Mouse (Mus musculus): ENCODE data around the gene Plxna4. TPM values are rescaled to one million over a fixed set of nuclear protein-coding genes. Genes with fewer than 3 reads are reported as not detected.

The Plxna4 gene
- total RNA-seq, 2 experiments from 2014 or later = 12.8 to 17.5 TPM

GRCm38 (mm10) chr6:32261339-32261738 lies 326.7 kb downstream of the Plxna4 start:
- DNase-seq (ENCODE audit: low spot score in 2 of 2) = no peak

- no peak for DNase-seq (ENCODE audit: low spot score in 2 of 2)
Observed at GRCm38 (mm10) chr6:32260341-32260740, 327.7 kb downstream of the Plxna4 start.

- no peak for DNase-seq (ENCODE audit: low spot score in 2 of 2)
Observed at GRCm38 (mm10) chr6:32255191-32255590, 332.8 kb downstream of the Plxna4 start.

GRCm38 (mm10) chr6:32252168-32252567 lies 335.8 kb downstream of the Plxna4 start:
- no peak for DNase-seq (ENCODE audit: low spot score in 2 of 2)

- DNase-seq (ENCODE audit: low spot score in 2 of 2) = no peak
Observed at GRCm38 (mm10) chr6:32251674-32252073, 336.3 kb downstream of the Plxna4 start.

GRCm38 (mm10) chr6:32246036-32246435 lies 342.0 kb downstream of the Plxna4 start:
- no peak for DNase-seq (ENCODE audit: low spot score in 2 of 2)

- no peak for DNase-seq (ENCODE audit: low spot score in 2 of 2)
Observed at GRCm38 (mm10) chr6:32243040-32243439, 345.0 kb downstream of the Plxna4 start.

GRCm38 (mm10) chr6:32231383-32231782 lies 356.6 kb downstream of the Plxna4 start:
- no peak for DNase-seq (ENCODE audit: low spot score in 2 of 2)

- DNase-seq (ENCODE audit: low spot score in 2 of 2) = no peak
Observed at GRCm38 (mm10) chr6:32226636-32227035, 361.4 kb downstream of the Plxna4 start.

- no peak for DNase-seq (ENCODE audit: low spot score in 2 of 2)
Observed at GRCm38 (mm10) chr6:32224007-32224703, 363.8 kb downstream of the Plxna4 start.

- no peak for DNase-seq (ENCODE audit: low spot score in 2 of 2)
Observed at GRCm38 (mm10) chr6:32220765-32221164, 367.2 kb downstream of the Plxna4 start.

- DNase-seq (ENCODE audit: low spot score in 2 of 2) = no peak
Observed at GRCm38 (mm10) chr6:32218544-32218943, 369.4 kb downstream of the Plxna4 start.

- no peak for DNase-seq (ENCODE audit: low spot score in 2 of 2)
Observed at GRCm38 (mm10) chr6:32212439-32212838, 375.6 kb downstream of the Plxna4 start.

GRCm38 (mm10) chr6:32210139-32210538 lies 377.9 kb downstream of the Plxna4 start:
- no peak for DNase-seq (ENCODE audit: low spot score in 2 of 2)

GRCm38 (mm10) chr6:32208951-32209350 lies 379.0 kb downstream of the Plxna4 start:
- no peak for DNase-seq (ENCODE audit: low spot score in 2 of 2)

- DNase-seq (ENCODE audit: low spot score in 2 of 2) = no peak
Observed at GRCm38 (mm10) chr6:32204253-32204652, 383.7 kb downstream of the Plxna4 start.

GRCm38 (mm10) chr6:32203389-32203788 lies 384.6 kb downstream of the Plxna4 start:
- DNase-seq (ENCODE audit: low spot score in 2 of 2) = no peak

GRCm38 (mm10) chr6:32202664-32203192 lies 385.3 kb downstream of the Plxna4 start:
- no peak for DNase-seq (ENCODE audit: low spot score in 2 of 2)

GRCm38 (mm10) chr6:32201506-32201905 lies 386.5 kb downstream of the Plxna4 start:
- no peak for DNase-seq (ENCODE audit: low spot score in 2 of 2)

GRCm38 (mm10) chr6:32199616-32200015 lies 388.4 kb downstream of the Plxna4 start:
- no peak for DNase-seq (ENCODE audit: low spot score in 2 of 2)

GRCm38 (mm10) chr6:32196913-32197312 lies 391.1 kb downstream of the Plxna4 start:
- DNase-seq (ENCODE audit: low spot score in 2 of 2) = no peak

GRCm38 (mm10) chr6:32193046-32193445 lies 394.9 kb downstream of the Plxna4 start:
- no peak for DNase-seq (ENCODE audit: low spot score in 2 of 2)

GRCm38 (mm10) chr6:32184402-32184985 lies 403.5 kb downstream of the Plxna4 start:
- DNase-seq (ENCODE audit: low spot score in 2 of 2) = no peak

All from adrenal gland, postnatal 4 days (tissue).